Mouse (Mus musculus): ENCODE measurements at regions not wholly inside any gene's neighbourhood (a gene's known extent, or its start where the extent isn't known, plus 50 kb on each side); places are given as distances from the start of the nearest gene placed in this dataset.
A peak's percentile ranks its signal among the peaks of the same experiment; 100 is the strongest.

DNA sequence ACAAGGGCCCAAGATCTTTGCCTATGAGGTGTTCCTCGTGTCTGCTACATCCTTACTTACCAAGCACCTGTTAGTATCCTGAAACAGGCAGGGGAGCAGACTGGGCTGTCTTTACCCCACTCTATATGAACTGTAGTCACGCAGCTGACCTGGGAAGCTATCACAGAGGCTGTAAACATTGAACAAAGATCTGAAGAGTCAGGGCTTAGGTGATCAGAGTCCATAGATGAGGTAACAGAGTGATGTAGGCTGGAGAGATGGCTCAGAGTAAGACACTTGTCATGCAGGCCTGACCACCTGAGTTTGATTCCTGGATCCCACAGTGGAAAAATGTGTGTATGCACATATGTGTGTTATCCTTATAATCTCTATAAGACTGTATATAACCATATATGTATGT, 172.3 kb upstream of the Map3k1 start:
- Histone ChIP-seq H3K27ac (ENCODE audit: low read depth, low read length) (no peak overlapping the region), H3K4me2 (ENCODE audit: low read depth, low read length, poor library complexity, severe bottlenecking) (no peak overlapping the region), H3K9ac (replicated peaks; ENCODE audit: low read length, poor library complexity, severe bottlenecking) (no peak overlapping the region), H3K4me3 (ENCODE audit: low read depth, low read length) (no peak overlapping the region), H3K27me3 (ENCODE audit: insufficient read depth, low read length) (no peaks in the 10 kb centered on the region), H3K9me3 (ENCODE audit: low read length) (no peaks in the 10 kb centered on the region), H3K36me3 (ENCODE audit: insufficient read depth, low read length) (no peaks in the 10 kb centered on the region), H3K4me1 (ENCODE audit: insufficient read depth, low read length) (peaks cover 16% of the 10 kb centered on the region)
- 92% methylated on average over 2 of the region's 2 CpGs for WGBS
- DNase-seq (ENCODE audit: low spot score) (no peak), ATAC-seq (ENCODE audit: low FRiP score) (no peak)
- TF ChIP-seq CTCF (IDR thresholded peaks at IDR 0.05), result no peak

DNA sequence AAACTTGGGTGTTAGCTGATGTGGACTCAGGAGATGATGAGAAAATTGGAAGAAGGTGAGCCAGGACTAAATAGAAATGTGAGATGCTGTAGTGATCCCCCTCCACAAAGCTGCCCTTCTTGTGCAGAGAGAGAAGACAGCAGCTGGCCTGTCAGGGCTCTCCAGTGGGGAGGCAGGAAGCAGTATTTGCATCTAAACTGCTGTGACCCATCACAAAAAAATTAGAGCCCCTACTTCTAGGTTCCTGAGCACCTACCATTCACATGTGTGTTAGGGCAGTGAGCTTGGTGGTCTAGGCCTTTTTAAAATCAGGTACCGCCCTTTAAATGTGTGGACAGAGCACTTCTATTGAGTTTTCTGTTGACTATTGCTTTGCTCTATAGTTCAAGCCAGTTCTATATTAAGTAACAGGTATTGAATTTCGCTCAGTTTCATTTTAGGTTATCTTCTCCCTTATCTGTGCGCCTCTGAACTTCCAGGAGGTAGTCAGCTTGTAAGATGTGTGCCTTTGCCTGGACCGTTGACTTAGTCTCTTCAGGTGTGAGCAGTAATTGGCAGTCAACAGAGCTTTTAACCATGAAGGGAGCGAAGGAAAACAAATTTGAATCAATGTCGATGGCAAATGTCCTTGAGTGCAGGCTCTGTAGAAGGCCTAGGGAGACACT, 174.1 kb upstream of the Map3k1 start:
- Histone ChIP-seq H3K4me2 (ENCODE audit: low read depth, low read length, poor library complexity, severe bottlenecking) (no peak overlapping the region), H3K27me3 (ENCODE audit: insufficient read depth, low read length) (no peaks in the 10 kb centered on the region), H3K4me3 (ENCODE audit: low read depth, low read length) (no peak overlapping the region), H3K36me3 (ENCODE audit: insufficient read depth, low read length) (no peaks in the 10 kb centered on the region), H3K4me1 (ENCODE audit: insufficient read depth, low read length) (peaks cover 16% of the 10 kb centered on the region), H3K9ac (replicated peaks; ENCODE audit: low read length, poor library complexity, severe bottlenecking) (no peak overlapping the region), H3K9me3 (ENCODE audit: low read length) (no peaks in the 10 kb centered on the region), H3K27ac (ENCODE audit: low read depth, low read length) (no peak overlapping the region)
- WGBS, result 88% methylated on average over 6 of the region's 6 CpGs
- ATAC-seq (ENCODE audit: low FRiP score) (no peak), DNase-seq (ENCODE audit: low spot score) (no peak)
- TF ChIP-seq CTCF (IDR thresholded peaks at IDR 0.05), result no peak

DNA sequence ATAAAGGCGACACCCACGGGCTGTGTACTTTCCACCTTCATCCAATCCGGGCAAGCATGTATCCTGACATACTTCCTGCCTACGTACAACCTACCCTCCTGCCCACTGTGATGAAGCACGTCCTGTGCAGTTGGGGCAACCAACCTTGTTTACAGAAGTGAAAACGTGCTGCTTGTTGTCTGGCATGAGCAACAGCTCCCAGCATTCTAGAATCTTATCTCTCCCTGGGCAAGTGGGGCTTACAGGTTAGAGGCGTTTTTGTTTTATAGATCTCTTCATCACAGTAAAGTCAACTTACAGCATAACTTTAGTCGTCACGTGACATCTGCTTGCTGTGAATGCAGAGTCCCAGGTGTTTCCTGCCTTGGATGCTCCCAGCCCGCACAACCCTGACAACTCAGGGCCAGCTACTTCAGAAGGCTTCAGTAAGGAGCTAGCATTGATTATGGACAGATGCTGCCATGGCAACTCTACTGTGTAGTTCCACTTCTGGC, 175.3 kb upstream of the Map3k1 start:
- Histone ChIP-seq H3K27ac (ENCODE audit: low read depth, low read length) (no peak overlapping the region), H3K27me3 (ENCODE audit: insufficient read depth, low read length) (no peaks in the 10 kb centered on the region), H3K36me3 (ENCODE audit: insufficient read depth, low read length) (no peaks in the 10 kb centered on the region), H3K9me3 (ENCODE audit: low read length) (no peaks in the 10 kb centered on the region), H3K4me1 (ENCODE audit: insufficient read depth, low read length) (peaks cover 12% of the 10 kb centered on the region), H3K4me3 (ENCODE audit: low read depth, low read length) (no peak overlapping the region), H3K9ac (replicated peaks; ENCODE audit: low read length, poor library complexity, severe bottlenecking) (no peak overlapping the region), H3K4me2 (ENCODE audit: low read depth, low read length, poor library complexity, severe bottlenecking) (no peak overlapping the region)
- 68% methylated on average over 10 of the region's 10 CpGs for WGBS
- ATAC-seq (ENCODE audit: low FRiP score) (peak; percentile 57), DNase-seq (ENCODE audit: low spot score) (no peak)
- no peak for TF ChIP-seq CTCF (IDR thresholded peaks at IDR 0.05)

DNA sequence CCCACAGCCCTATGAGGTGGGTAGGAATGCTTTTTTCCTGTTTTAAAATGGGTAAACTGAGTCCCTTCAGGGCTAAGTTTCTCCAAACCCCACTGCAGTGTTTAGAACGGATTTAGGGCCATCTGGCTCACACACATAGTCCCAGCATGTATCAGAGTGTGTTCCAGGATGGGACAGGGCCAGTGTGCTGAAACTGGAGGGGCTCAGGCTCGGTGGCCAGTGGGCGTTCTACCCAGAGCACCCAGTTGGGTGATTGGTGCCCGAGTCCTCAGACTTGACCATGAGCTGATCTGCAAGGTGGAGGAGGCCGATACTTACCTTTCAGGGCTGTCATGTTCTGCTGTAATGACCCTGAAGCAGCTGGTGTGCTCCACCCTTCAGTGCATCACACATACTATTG, 176.6 kb upstream of the Map3k1 start:
- no peaks in the 10 kb centered on the region for H3K27me3 ChIP-seq (ENCODE audit: insufficient read depth, low read length)
- H3K4me3 ChIP-seq (ENCODE audit: low read depth, low read length), result no peak overlapping the region
- no peaks in the 10 kb centered on the region for H3K36me3 ChIP-seq (ENCODE audit: insufficient read depth, low read length)
- H3K9ac ChIP-seq (replicated peaks; ENCODE audit: low read length, poor library complexity, severe bottlenecking), result no peak overlapping the region
- no peak for TF ChIP-seq CTCF (IDR thresholded peaks at IDR 0.05)
- H3K27ac ChIP-seq (ENCODE audit: low read depth, low read length), result no peak overlapping the region
- no peak for DNase-seq (ENCODE audit: low spot score)
- no peak for ATAC-seq (ENCODE audit: low FRiP score)
- no peak overlapping the region for H3K4me2 ChIP-seq (ENCODE audit: low read depth, low read length, poor library complexity, severe bottlenecking)
- H3K9me3 ChIP-seq (ENCODE audit: low read length), result no peaks in the 10 kb centered on the region
- peaks cover 8% of the 10 kb centered on the region for H3K4me1 ChIP-seq (ENCODE audit: insufficient read depth, low read length)
- 81% methylated on average over 5 of the region's 5 CpGs for WGBS

DNA sequence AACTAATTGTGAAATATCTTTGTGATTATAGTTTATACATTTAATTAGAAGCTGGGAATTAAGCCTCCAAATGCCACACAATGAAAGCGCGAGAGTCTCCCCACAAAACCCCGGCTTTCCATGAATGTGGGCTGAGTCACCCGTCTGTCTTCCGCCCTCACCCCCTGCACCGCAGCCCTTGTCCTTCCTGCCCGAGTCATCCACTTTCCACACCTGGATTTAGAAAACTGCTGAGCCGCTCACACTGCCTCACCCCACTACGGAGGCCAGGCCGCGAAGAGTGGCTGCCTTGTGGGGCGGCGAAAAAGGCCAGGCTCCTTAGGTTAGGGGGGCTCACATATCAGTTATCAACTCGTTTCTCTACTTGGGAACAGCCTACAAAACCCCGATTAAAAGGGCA, 177.9 kb upstream of the Map3k1 start:
- Histone ChIP-seq H3K27ac (ENCODE audit: low read depth, low read length) (no peak overlapping the region), H3K4me1 (ENCODE audit: insufficient read depth, low read length) (peaks cover 8% of the 10 kb centered on the region), H3K27me3 (ENCODE audit: insufficient read depth, low read length) (no peaks in the 10 kb centered on the region), H3K9me3 (ENCODE audit: low read length) (no peaks in the 10 kb centered on the region), H3K4me3 (ENCODE audit: low read depth, low read length) (no peak overlapping the region), H3K4me2 (ENCODE audit: low read depth, low read length, poor library complexity, severe bottlenecking) (no peak overlapping the region), H3K36me3 (ENCODE audit: insufficient read depth, low read length) (no peaks in the 10 kb centered on the region), H3K9ac (replicated peaks; ENCODE audit: low read length, poor library complexity, severe bottlenecking) (no peak overlapping the region)
- DNase-seq (ENCODE audit: low spot score) (no peak), ATAC-seq (ENCODE audit: low FRiP score) (no peak)
- no peak for TF ChIP-seq CTCF (IDR thresholded peaks at IDR 0.05)
- WGBS, result 90% methylated on average over 15 of the region's 15 CpGs

DNA sequence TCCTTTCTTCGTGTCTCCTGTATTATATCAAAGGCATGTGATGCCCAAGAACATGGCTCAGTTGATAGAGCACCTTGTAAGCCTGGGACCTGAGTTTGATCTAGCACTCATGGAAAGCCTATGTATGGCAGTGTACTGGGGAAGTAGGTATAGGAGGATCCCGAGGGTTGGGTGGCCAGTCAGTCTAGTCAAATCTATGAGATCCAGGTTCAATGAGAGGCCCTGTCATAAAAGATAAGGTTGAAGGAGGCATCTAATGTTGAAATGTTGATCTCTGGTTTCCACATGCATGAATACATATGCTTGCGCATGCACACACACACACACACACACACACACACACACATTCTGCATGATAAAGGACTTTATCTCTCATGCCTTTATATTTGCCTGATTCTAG, 178.6 kb upstream of the Map3k1 start:
- Histone ChIP-seq H3K27ac (ENCODE audit: low read depth, low read length) (no peak overlapping the region), H3K4me1 (ENCODE audit: insufficient read depth, low read length) (peaks cover 8% of the 10 kb centered on the region), H3K36me3 (ENCODE audit: insufficient read depth, low read length) (no peaks in the 10 kb centered on the region), H3K9ac (replicated peaks; ENCODE audit: low read length, poor library complexity, severe bottlenecking) (no peak overlapping the region), H3K4me2 (ENCODE audit: low read depth, low read length, poor library complexity, severe bottlenecking) (no peak overlapping the region), H3K27me3 (ENCODE audit: insufficient read depth, low read length) (no peaks in the 10 kb centered on the region), H3K4me3 (ENCODE audit: low read depth, low read length) (no peak overlapping the region), H3K9me3 (ENCODE audit: low read length) (no peaks in the 10 kb centered on the region)
- ATAC-seq (ENCODE audit: low FRiP score) (no peak), DNase-seq (ENCODE audit: low spot score) (no peak)
- 87% methylated on average over 3 of the region's 3 CpGs for WGBS
- no peak for TF ChIP-seq CTCF (IDR thresholded peaks at IDR 0.05)
